Comparison of ENCODE assay signal across 15 mouse cellular contexts in the genomic region with DNA sequence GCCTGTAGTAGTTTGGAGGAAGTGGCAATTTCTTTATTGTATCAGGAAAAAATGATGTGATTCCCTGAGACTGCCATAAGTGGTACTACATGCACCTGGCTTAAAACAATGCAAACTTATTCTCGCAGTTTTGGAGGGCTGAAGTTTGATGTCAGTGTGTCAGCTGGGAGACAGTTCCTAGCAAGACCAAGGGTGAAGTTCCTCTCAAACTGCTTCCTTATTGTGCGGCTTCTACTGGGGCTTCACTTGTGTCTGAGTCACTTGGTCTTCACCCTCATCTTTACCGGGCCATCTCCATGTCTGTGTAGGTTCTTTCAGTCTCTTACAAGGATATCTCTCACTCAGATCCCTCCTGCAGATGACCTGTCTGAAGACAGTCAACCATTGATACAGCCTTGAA.
"Had no signal": no experiment of that assay in that cellular context is flagged by ENCODE, and none has a peak within 500 bp of the region (broad histone marks: within the 10 kb centered on the region; RNA-seq: fewer than 3 reads in every experiment).

No protein-coding gene starts in this region.

- DNase-seq: gastrocnemius, postnatal 14 days; gastrocnemius, postnatal 36 days; heart, adult 2 months; heart, postnatal 14 days; heart, postnatal 36 days; kidney, adult 11 months; kidney, adult 2 months; kidney, adult 9 months; kidney, postnatal 14 days; kidney, postnatal 36 days; layer of hippocampus, adult 9-11 months; liver; liver, embryonic 13.5 days had no signal

- ATAC-seq: hindbrain, postnatal 0 days; intestine, embryonic 16.5 days had no signal
